Mouse (Mus musculus): ENCODE measurements around the gene Gal3st4.

DNA sequence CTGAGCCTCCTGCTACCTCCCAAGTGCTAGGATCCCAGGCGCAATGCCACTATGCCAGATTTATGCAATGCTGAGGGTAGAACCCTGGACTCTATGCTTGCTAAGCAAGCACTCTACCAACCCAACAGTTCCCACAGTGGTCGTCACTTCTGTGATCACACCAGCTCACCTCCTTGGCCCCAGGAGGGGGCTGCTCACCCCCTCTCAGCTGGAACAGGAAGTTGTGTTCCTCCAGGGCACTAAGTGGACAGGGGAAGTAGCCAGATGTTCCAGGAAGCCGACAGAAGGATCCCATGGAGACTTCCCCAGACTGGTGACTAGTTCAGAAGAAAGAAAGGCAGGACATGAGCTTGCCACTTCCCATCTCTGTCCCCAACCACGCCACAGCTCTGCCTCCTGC is 10.6 kb downstream of the Gal3st4 start:
- TF ChIP-seq POLR2A (IDR thresholded peaks at IDR 0.05; ENCODE audit: borderline replicate concordance, extremely low read depth, low read depth, low read length) (no peak), CTCF (IDR thresholded peaks at IDR 0.05; ENCODE audit: insufficient read depth, low read length) (no peak)

All from lung, adult 2 months (tissue).